Comparison of ENCODE assay signal across 10 mouse cellular contexts in the genomic region with DNA sequence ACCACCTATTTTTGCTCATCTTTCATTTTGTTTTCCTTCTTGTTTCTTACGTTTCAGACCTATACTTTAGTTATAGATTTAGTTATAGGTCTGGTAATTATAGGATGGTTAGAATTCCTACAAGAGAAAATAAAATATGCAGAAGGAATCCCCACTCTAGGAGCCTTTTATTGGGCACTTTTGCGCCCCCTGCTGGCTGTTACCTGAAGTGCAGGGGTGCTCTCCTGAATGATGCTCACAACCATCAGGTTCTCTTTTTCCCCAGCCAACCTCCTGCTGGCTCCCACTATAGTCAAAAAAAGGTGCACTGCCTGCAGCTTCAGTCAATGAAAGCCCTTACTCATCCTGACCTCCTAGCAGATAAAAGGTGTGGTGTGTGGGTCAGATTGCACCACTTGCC. TPM values are rescaled to one million over a fixed set of nuclear protein-coding genes. Genes with fewer than 3 reads are reported as not detected.
DNase-seq lines count a peak whose midpoint lies in the region; ATAC-seq lines count a peak whose summit lies in the region.
"Had no signal": no experiment of that assay in that cellular context is flagged by ENCODE, and none has a peak within 500 bp of the region (broad histone marks: within the 10 kb centered on the region; RNA-seq: fewer than 3 reads in every experiment).

No protein-coding gene starts in this region.

- 48% methylated on average over 2 of the region's 2 CpGs for WGBS in midbrain, embryonic 10.5 days
- 43% methylated on average over 2 of the region's 2 CpGs for WGBS in midbrain, embryonic 13.5 days

- peaks cover 65% of the 10 kb centered on the region for H3K36me3 ChIP-seq in midbrain, embryonic 10.5 days
- H3K36me3 ChIP-seq in midbrain, embryonic 13.5 days = peaks cover 67% of the 10 kb centered on the region

- intact Hi-C loops in left cerebral cortex, postnatal 10 days (cut with DNase I) = no loop called here

- no peak overlapping the region for H3K4me3 ChIP-seq in midbrain, embryonic 10.5 days
- H3K4me3 ChIP-seq in midbrain, embryonic 13.5 days (replicated peaks) = no peak overlapping the region
- H3K4me3 ChIP-seq: neural tube, embryonic 12.5 days had no signal

- H3K9me3 ChIP-seq in midbrain, embryonic 10.5 days (replicated peaks) = no peaks in the 10 kb centered on the region
- H3K9me3 ChIP-seq in midbrain, embryonic 13.5 days = no peaks in the 10 kb centered on the region
- H3K9me3 ChIP-seq: neural tube, embryonic 12.5 days had no signal

- H3K4me2 ChIP-seq in midbrain, embryonic 13.5 days (replicated peaks) = no peak overlapping the region
- H3K4me2 ChIP-seq: neural tube, embryonic 12.5 days had no signal

- no peak overlapping the region for H3K9ac ChIP-seq in midbrain, embryonic 13.5 days (replicated peaks)
- H3K9ac ChIP-seq: neural tube, embryonic 12.5 days had no signal

- ATAC-seq in midbrain, embryonic 13.5 days = no peak
- ATAC-seq in megakaryocyte-erythroid progenitor cell, adult 5-6 weeks (replicated peaks; ENCODE audit: low FRiP score, low TSS enrichment, poor library complexity, severe bottlenecking) = 0 out of 2 replicates have a peak, but pooled peaks have one; percentile 44

- H3K27ac ChIP-seq in midbrain, embryonic 10.5 days (replicated peaks) = no peak overlapping the region
- no peak overlapping the region for H3K27ac ChIP-seq in midbrain, embryonic 13.5 days
- H3K27ac ChIP-seq: neural tube, embryonic 12.5 days had no signal

- peak; percentile 41 to 68 for DNase-seq in cerebellum, postnatal 14 days
- no peak for DNase-seq in cerebellum, adult 9-11 months
- peak; percentile 43 for DNase-seq in midbrain, embryonic 10.5 days (ENCODE audit: low spot score)
- DNase-seq in embryo, embryonic 10 days (ENCODE audit: low spot score) = peak; percentile 38
- DNase-seq in left cerebral cortex, adult 18-20 months (ENCODE audit: low spot score in 2 of 2) = no peak
- no peak for DNase-seq in left cerebral cortex, postnatal 10 days (ENCODE audit: extremely low spot score in 1 of 2, low spot score in 2 of 2)

- no peaks in the 10 kb centered on the region for H3K27me3 ChIP-seq in midbrain, embryonic 10.5 days (ENCODE audit: low read depth, poor library complexity, severe bottlenecking)
- H3K27me3 ChIP-seq in midbrain, embryonic 13.5 days = no peaks in the 10 kb centered on the region
- H3K27me3 ChIP-seq: neural tube, embryonic 12.5 days had no signal

- no peaks in the 10 kb centered on the region for H3K4me1 ChIP-seq in midbrain, embryonic 10.5 days
- H3K4me1 ChIP-seq in midbrain, embryonic 13.5 days (replicated peaks) = no peaks in the 10 kb centered on the region
- H3K4me1 ChIP-seq: neural tube, embryonic 12.5 days had no signal

RNA-seq across cellular contexts. Expression of gene Polr1b, which starts 15.8 kb away (rescaled TPM):
- polyA plus RNA-seq in midbrain, embryonic 10.5 days (2016; fragmentation: Nextera tagmentation; extraction: Ambion mirVana) = 35.5 and 37.2 TPM in 2 replicates
- 18.3 and 20.2 TPM in 2 replicates for polyA plus RNA-seq in midbrain, embryonic 13.5 days (2015; fragmentation: Nextera tagmentation; extraction: Ambion mirVana)
- 68.1 and 87.8 TPM in 2 replicates for total RNA-seq in megakaryocyte-erythroid progenitor cell, adult 5-6 weeks (2014; fragmentation: Nextera tagmentation)
- total RNA-seq in megakaryocyte-erythroid progenitor cell, adult 5-6 weeks (2017) = 49.4 and 79.1 TPM in 2 replicates
- total RNA-seq in left cerebral cortex, adult 18-20 months (2021) = 10 to 100 TPM; 20.5 to 22.6 TPM
- total RNA-seq in left cerebral cortex, postnatal 10 days (2021) = 10 to 100 TPM; 21.8 to 24.8 TPM

RNA-seq across cellular contexts. Expression of gene Ttl, which starts 19.2 kb away (rescaled TPM):
- polyA plus RNA-seq in midbrain, embryonic 10.5 days (2016; fragmentation: Nextera tagmentation; extraction: Ambion mirVana) = 12.4 and 13.3 TPM in 2 replicates
- polyA plus RNA-seq in midbrain, embryonic 13.5 days (2015; fragmentation: Nextera tagmentation; extraction: Ambion mirVana) = 21.3 and 23.6 TPM in 2 replicates
- 1.0 and 3.4 TPM in 2 replicates for total RNA-seq in megakaryocyte-erythroid progenitor cell, adult 5-6 weeks (2014; fragmentation: Nextera tagmentation)
- total RNA-seq in megakaryocyte-erythroid progenitor cell, adult 5-6 weeks (2017) = 3.8 and 5.8 TPM in 2 replicates
- total RNA-seq in left cerebral cortex, adult 18-20 months (2021) = 10 to 100 TPM; 63.4 to 67.0 TPM
- total RNA-seq in left cerebral cortex, postnatal 10 days (2021) = 10 to 100 TPM; 85.0 to 90.5 TPM

RNA-seq across cellular contexts. Expression of gene Vinac1, which starts 37.0 kb away (rescaled TPM):
- polyA plus RNA-seq in midbrain, embryonic 10.5 days (2016; fragmentation: Nextera tagmentation; extraction: Ambion mirVana) = 0.14 and 0.20 TPM in 2 replicates
- 0.70 and 0.81 TPM in 2 replicates for polyA plus RNA-seq in midbrain, embryonic 13.5 days (2015; fragmentation: Nextera tagmentation; extraction: Ambion mirVana)
- total RNA-seq in megakaryocyte-erythroid progenitor cell, adult 5-6 weeks (2014; fragmentation: Nextera tagmentation) = not detected in 2 replicates
- total RNA-seq in megakaryocyte-erythroid progenitor cell, adult 5-6 weeks (2017) = not detected in 2 replicates
- under 1 TPM; 0.14 to 0.21 TPM for total RNA-seq in left cerebral cortex, adult 18-20 months (2021)
- total RNA-seq in left cerebral cortex, postnatal 10 days (2021) = under 1 TPM in 1 of 2 experiments, not detected in 1; 0.26 TPM
- total RNA-seq: heart, postnatal 36 days had no signal

RNA-seq across cellular contexts. Expression of gene Chchd5, which starts 44.5 kb away (rescaled TPM):
- 28.7 and 31.6 TPM in 2 replicates for polyA plus RNA-seq in midbrain, embryonic 10.5 days (2016; fragmentation: Nextera tagmentation; extraction: Ambion mirVana)
- 29.2 and 30.4 TPM in 2 replicates for polyA plus RNA-seq in midbrain, embryonic 13.5 days (2015; fragmentation: Nextera tagmentation; extraction: Ambion mirVana)
- 16.5 and 17.3 TPM in 2 replicates for total RNA-seq in megakaryocyte-erythroid progenitor cell, adult 5-6 weeks (2014; fragmentation: Nextera tagmentation)
- total RNA-seq in megakaryocyte-erythroid progenitor cell, adult 5-6 weeks (2017) = 6.8 and 10.7 TPM in 2 replicates
- total RNA-seq in left cerebral cortex, adult 18-20 months (2021) = 10 to 100 TPM; 10.7 to 11.0 TPM
- 10 to 100 TPM; 12.0 to 12.5 TPM for total RNA-seq in left cerebral cortex, postnatal 10 days (2021)

Comparison
In these comparisons a context has a peak if more than half of its experiments do, and no peak if none do; other contexts are left out.
1. DNase-seq: peak in cerebellum, postnatal 14 days (2 of 2), midbrain, embryonic 10.5 days (single experiment) and embryo, embryonic 10 days (single experiment); none in cerebellum, adult 9-11 months (single experiment), left cerebral cortex, adult 18-20 months (0 of 2) and left cerebral cortex, postnatal 10 days (0 of 2).
2. RNA of gene Ttl, which starts 19.2 kb away (total RNA-seq): 85.0 to 90.5 TPM in left cerebral cortex, postnatal 10 days and 63.4 to 67.0 TPM in left cerebral cortex, adult 18-20 months; 1.0 to 5.8 TPM in megakaryocyte-erythroid progenitor cell, adult 5-6 weeks; every median in the first group is over 4 times any median in the second.